Mouse (Mus musculus) forebrain, embryonic 10.5 days (tissue): ENCODE results near the gene Scube1. TPM values are rescaled to one million over a fixed set of nuclear protein-coding genes. Genes with fewer than 3 reads are reported as not detected.
A peak's percentile ranks its signal among the peaks of the same experiment; 100 is the strongest.

Experiments
- DNase-seq: peaks from one replicate; pipeline ENCODE4 v3.0.0-alpha.2; 2017; ENCODE audit warnings: low spot score; ENCODE audit errors: extremely low spot score
- H3K27ac ChIP-seq: fragments of 300-500 bp; sonication (generic); 2 replicates; pipeline ENCODE4 v1.5.1; 2016; ENCODE audit warnings: mild to moderate bottlenecking
- H3K27me3 ChIP-seq: fragments of 300-500 bp; sonication (generic); 2 replicates; pipeline ENCODE4 v1.6.1; 2016; ENCODE audit warnings: mild to moderate bottlenecking; ENCODE audit not compliant: poor library complexity, severe bottlenecking
- H3K36me3 ChIP-seq: fragments of 300-500 bp; sonication (generic); replicated peaks from 2 replicates; pipeline ENCODE4 v1.6.1; 2016; ENCODE audit warnings: mild to moderate bottlenecking, moderate library complexity
- H3K4me1 ChIP-seq: fragments of 300-500 bp; sonication (generic); 2 replicates; pipeline ENCODE4 v1.6.1; 2016
- H3K4me3 ChIP-seq: fragments of 300-500 bp; sonication (generic); 2 replicates; pipeline ENCODE4 v1.5.1; 2016; ENCODE audit warnings: mild to moderate bottlenecking, moderate library complexity
- H3K9me3 ChIP-seq: fragments of 300-500 bp; sonication (generic); 2 replicates; pipeline ENCODE4 v1.6.1; 2016; ENCODE audit warnings: mild to moderate bottlenecking, moderate library complexity
- WGBS: fragments of 180-500 bp; shearing (Covaris S2); methylation state at CpG from one replicate; pipeline ENCODE4 v1.1.7; 2016; 5-methylcytosine and 5-hydroxymethylcytosine counted together
- polyA plus RNA-seq: library from polyadenylated mRNA; unstranded; fragments of >200 nt; fragmentation: Nextera tagmentation; extraction: Ambion mirVana; gene quantifications from 2 replicates; pipeline ENCODE4 v1.2.1, GENCODE M21; 2016

The Scube1 gene
- polyA plus RNA-seq, 1 experiment from 2014 or later = 58.7 TPM

DNA sequence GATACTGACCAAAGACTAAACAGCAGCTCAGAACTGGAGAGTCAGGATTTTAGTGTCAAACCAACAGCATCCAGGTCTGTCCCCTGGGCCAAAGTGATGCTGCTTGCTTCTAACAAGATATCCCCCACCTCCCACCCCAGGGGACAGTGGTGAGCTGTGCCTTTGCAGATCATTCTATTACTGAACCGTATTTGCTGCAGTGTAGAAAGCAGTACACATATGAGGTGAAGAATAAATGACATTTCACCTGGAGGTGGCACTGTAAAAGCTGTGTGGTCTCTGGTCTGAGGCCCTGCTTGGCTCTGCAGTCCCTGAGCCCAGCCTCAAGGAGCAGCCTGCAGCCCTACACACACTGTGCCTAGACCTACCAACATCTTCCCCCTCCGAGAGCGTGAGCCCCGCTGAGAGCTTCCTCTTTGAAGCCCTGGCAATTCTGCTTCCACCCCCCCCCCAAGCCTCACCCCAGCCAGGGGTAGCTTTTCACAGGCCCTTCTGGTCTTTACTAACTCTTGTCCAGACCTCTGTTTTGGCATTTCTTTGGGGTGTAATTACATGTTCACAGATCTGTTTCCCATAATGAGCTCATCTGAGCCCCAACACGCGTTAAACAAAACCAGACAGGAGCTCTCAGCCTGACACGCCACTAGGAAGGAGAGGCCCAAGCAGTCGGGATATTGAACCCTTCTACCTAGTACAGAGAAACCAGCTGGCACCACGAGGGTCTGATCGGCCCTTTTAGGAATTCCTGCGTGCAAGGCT is 24.8 kb downstream of the Scube1 start:
- Histone ChIP-seq H3K36me3 (peaks cover 73% of the 10 kb centered on the region), H3K27ac (peak overlapping the region; percentile 81), H3K4me3 (peak overlapping the region; percentile 10; the same call in 1 of the 2 replicates), H3K9me3 (peaks cover 18% of the 10 kb centered on the region), H3K4me1 (peaks cover 75% of the 10 kb centered on the region), H3K27me3 (peaks cover 59% of the 10 kb centered on the region)
- 6% methylated on average over 11 of the region's 11 CpGs for WGBS
- peak; percentile 55 for DNase-seq

DNA sequence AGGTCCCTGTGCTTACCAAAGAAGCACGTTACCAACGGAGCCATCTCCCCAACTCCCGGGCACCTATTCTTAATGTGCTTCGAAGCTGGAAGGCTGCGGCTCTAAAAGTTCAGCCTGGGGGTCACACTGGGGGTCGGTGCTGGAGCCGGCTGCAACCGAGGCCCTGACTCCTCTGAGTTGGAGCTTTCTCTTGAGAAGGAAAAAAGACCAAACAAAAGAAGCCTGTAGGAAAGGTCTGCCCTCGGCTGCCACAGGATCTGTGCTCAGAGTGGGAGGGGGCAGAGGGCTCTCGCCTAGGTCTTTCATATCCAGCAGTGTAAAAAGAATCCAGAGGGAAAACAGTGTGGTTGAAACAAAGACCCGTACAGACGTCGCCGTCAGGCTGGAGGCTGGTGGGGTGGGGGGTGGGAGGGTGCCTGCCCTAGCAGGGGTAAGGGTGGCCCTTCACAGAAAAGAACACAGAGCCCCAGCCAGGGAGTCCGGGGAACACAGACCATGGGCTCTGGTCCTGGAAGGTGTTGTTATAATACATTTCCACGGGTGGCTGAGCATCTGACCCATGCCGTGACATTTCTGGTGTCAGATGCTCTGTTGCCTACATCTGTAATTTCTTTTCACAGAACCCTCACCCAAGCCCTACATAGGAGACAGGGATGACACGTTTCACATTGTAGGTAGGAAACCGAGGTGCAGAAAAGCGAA is 25.5 kb downstream of the Scube1 start:
- Histone ChIP-seq H3K36me3 (peaks cover 73% of the 10 kb centered on the region), H3K4me3 (peak overlapping the region; percentile 10), H3K4me1 (peaks cover 75% of the 10 kb centered on the region), H3K27me3 (peaks cover 56% of the 10 kb centered on the region), H3K9me3 (peaks cover 18% of the 10 kb centered on the region), H3K27ac (peak overlapping the region; percentile 81)
- WGBS = 15% methylated on average over 20 of the region's 20 CpGs
- DNase-seq = peak; percentile 51

DNA sequence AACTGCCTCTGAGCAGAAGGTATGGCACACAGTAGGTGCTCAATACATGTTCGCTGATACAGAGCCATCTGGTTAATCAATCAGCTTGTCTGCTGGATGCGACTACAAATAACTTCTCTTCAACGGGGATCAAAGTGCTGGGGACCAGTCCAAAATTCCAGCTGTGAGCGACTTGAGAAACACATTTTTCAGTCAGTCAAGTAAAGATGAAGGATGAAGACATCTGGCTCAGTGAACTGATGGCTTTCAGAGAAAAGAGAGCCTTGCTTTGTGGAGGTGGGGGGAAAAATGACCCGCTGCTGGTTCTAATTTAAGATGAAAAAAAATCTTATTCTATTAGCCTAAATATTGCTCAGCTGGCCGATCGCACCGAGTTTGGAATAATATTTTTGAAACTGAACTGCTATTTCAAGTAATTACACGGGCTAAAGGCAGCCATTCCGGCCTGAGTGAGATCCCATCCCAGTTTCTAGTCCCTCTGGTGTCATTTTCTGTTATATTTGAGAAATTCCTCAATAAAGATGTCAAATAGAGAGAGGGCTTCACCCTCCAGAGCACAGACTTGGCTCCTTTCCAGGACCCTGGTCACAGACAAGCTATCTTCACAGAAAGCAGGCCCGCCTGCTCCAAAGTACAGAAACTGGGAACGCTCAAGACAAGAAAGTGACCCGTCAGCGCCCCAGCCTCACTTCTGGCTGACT is 28.0 kb downstream of the Scube1 start:
- peaks cover 39% of the 10 kb centered on the region for H3K27me3 ChIP-seq
- DNase-seq = no peak
- WGBS = 71% methylated on average over 14 of the region's 14 CpGs
- no peak overlapping the region for H3K4me3 ChIP-seq
- no peaks in the 10 kb centered on the region; the same call in 1 of the 2 replicates for H3K9me3 ChIP-seq
- peak overlapping the region; percentile 81 for H3K27ac ChIP-seq
- H3K4me1 ChIP-seq = peaks cover 90% of the 10 kb centered on the region
- H3K36me3 ChIP-seq = peaks cover 67% of the 10 kb centered on the region

DNA sequence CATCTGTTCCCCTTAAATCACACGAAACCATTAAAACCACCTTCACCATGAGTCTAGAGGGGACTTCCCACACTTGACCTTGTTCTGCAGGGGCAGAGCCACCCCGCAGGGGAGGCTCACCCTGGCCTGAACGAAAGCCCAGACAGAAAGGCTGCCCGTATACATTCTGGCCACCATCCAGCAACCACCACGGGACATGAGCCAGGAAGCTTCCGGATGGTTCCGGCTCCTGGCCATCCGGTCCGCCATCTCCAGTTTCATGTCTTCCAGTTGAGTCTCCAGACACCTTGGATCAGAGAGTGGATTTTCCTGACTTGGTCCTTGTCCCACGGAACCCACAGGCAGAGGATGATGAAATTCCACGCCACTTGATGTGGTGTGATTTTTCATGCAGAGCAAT is 29.7 kb downstream of the Scube1 start:
- no peaks in the 10 kb centered on the region; the same call in 1 of the 2 replicates for H3K9me3 ChIP-seq
- H3K36me3 ChIP-seq = peaks cover 70% of the 10 kb centered on the region
- H3K27ac ChIP-seq = no peak overlapping the region
- peaks cover 78% of the 10 kb centered on the region for H3K4me1 ChIP-seq
- no peak for DNase-seq
- WGBS = 96% methylated on average over 11 of the region's 11 CpGs
- peaks cover 27% of the 10 kb centered on the region for H3K27me3 ChIP-seq
- no peak overlapping the region for H3K4me3 ChIP-seq

DNA sequence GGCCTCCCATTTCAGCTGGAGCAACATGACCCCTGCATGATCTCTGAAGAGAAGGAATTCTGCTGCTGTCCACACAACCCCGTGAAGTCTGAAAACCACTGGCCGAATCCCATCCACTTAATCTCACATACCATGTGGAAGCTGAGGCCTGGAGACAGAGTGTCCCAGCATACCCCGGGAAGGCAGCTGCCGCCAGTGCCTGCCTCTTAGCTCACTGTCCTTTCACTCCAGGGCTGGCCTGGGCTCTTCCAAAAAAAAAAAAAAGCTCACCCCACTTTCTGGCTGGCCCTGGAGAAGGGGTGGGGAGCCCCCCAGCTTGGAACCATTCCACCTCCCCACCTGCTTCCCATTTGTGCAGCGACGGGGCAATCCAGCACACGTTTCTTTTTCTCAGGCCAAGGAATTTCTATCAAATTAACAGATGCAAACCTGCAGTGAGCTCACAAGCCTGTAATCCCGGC is 32.9 kb downstream of the Scube1 start:
- peaks cover 48% of the 10 kb centered on the region for H3K4me1 ChIP-seq
- H3K4me3 ChIP-seq = no peak overlapping the region
- H3K27me3 ChIP-seq = peaks cover 13% of the 10 kb centered on the region; the same call in 1 of the 2 replicates
- H3K27ac ChIP-seq = peak overlapping the region; percentile 53; the same call in 1 of the 2 replicates
- H3K36me3 ChIP-seq = peaks cover 89% of the 10 kb centered on the region
- DNase-seq = no peak
- H3K9me3 ChIP-seq = peaks cover 3% of the 10 kb centered on the region; the same call in 1 of the 2 replicates
- whole genome bisulfite sequencing = 61% methylated on average over 8 of the region's 8 CpGs

DNA sequence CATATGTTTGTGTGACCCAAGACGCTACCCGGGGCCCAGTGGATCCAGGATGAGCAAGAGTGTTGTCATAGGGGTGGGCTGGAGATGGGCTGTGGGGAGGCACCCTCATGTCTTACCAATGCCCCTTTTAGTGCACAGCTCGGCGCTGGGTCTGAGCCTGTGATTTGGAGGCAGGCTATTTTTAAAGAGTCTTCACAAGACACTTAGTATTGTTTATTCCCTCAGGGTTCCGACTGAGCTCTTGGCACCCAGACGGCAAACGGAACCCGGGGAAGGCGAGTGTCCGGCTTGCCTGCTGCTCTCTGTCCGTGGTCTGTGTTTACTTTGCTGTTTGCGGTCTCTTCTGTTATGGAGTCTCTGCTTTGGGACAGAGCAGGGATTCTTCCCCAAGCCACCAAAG is 34.9 kb downstream of the Scube1 start:
- H3K36me3 ChIP-seq = peaks cover 89% of the 10 kb centered on the region
- H3K4me1 ChIP-seq = peaks cover 44% of the 10 kb centered on the region
- no peak for DNase-seq
- 90% methylated on average over 12 of the region's 12 CpGs for WGBS
- H3K27me3 ChIP-seq = no peaks in the 10 kb centered on the region
- H3K27ac ChIP-seq = 0 out of 2 replicates have a peak overlapping the region, but pooled peaks have one; percentile 5
- peaks cover 3% of the 10 kb centered on the region; the same call in 1 of the 2 replicates for H3K9me3 ChIP-seq
- H3K4me3 ChIP-seq = no peak overlapping the region

DNA sequence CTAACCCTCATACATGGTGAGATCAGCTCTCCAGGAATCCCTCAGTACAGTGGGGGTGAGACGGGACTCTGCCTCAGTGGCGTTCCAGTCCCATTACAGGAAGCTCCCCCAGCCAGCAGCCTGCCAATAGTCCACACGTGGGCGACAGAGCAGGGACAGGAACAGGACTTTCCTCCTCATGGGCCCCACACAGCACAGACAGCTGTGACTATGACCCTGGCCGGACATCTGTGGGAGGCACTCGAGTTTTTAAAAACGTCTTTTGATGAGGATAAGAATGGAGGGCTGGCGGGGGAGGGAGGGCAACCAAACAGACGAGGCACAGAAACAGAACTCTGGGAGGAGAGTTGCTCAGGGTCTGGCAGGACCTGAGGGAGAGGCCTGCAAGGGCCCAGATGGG is 38.2 kb downstream of the Scube1 start:
- 0 out of 2 replicates have a peak overlapping the region, but pooled peaks have one; percentile 26 for H3K27ac ChIP-seq
- peaks cover 15% of the 10 kb centered on the region for H3K27me3 ChIP-seq
- peaks cover 3% of the 10 kb centered on the region; the same call in 1 of the 2 replicates for H3K9me3 ChIP-seq
- H3K36me3 ChIP-seq = peaks cover 69% of the 10 kb centered on the region
- H3K4me1 ChIP-seq = peaks cover 43% of the 10 kb centered on the region
- DNase-seq = no peak
- 71% methylated on average over 9 of the region's 9 CpGs for WGBS
- no peak overlapping the region for H3K4me3 ChIP-seq

DNA sequence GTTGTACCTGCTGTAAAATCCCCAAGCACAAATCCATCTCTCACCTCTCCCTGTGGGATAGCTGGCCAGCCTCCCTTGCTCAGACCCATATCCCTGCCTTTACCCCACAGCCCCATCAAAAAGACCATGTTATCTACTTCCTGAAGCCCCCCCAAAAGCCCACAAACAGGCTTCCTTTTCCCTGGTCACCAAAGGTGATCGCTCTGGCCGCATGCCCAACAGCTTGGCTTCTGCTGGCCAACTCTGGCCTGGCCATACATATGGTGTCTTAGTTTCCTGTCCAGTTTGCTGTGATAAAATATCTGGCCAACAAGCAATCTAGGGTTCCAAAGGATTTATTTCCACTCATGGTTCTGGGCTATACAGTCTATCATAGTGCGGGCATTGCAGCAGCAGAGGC is 38.9 kb downstream of the Scube1 start:
- peaks cover 3% of the 10 kb centered on the region; the same call in 1 of the 2 replicates for H3K9me3 ChIP-seq

DNA sequence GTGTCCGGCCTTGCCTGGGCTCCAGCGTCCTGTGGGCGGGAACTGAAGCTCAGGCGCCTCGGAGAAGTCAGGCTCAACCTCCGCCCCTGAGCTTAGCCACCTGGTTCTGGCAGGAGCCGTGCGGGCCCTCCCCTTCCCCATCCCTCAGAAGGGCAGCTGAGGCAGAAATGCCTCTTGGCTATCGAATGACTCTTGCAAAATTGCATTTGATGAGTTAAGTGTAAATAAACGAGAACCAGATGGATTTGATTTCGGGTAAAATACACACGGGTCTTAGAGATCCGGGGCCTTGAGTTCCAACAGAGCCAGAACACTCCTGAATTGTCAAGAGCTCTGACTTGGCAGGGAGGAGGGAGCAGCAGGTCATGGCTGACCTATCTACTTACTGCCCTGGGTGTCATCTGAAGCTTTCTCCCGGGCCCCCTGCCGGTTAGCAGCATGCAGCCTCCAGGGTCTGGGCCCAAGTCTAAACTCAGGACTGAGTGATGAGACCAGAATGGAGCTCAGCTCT is 41.7 kb downstream of the Scube1 start:
- WGBS = 62% methylated on average over 15 of the region's 15 CpGs
- DNase-seq = peak; percentile 27
- H3K27me3 ChIP-seq = peaks cover 45% of the 10 kb centered on the region
- H3K4me3 ChIP-seq = no peak overlapping the region
- H3K27ac ChIP-seq = peak overlapping the region; percentile 74
- peaks cover 76% of the 10 kb centered on the region for H3K4me1 ChIP-seq
- peaks cover 3% of the 10 kb centered on the region; the same call in 1 of the 2 replicates for H3K9me3 ChIP-seq
- peaks cover 37% of the 10 kb centered on the region for H3K36me3 ChIP-seq

More for the DNA sequence above, 38.9 kb downstream of the Scube1 start:
- peaks cover 62% of the 10 kb centered on the region for H3K36me3 ChIP-seq
- DNase-seq = no peak
- H3K4me3 ChIP-seq = no peak overlapping the region
- peaks cover 47% of the 10 kb centered on the region for H3K4me1 ChIP-seq
- no peak overlapping the region for H3K27ac ChIP-seq
- peaks cover 21% of the 10 kb centered on the region for H3K27me3 ChIP-seq
- WGBS = 96% methylated on average over 3 of the region's 3 CpGs

DNA sequence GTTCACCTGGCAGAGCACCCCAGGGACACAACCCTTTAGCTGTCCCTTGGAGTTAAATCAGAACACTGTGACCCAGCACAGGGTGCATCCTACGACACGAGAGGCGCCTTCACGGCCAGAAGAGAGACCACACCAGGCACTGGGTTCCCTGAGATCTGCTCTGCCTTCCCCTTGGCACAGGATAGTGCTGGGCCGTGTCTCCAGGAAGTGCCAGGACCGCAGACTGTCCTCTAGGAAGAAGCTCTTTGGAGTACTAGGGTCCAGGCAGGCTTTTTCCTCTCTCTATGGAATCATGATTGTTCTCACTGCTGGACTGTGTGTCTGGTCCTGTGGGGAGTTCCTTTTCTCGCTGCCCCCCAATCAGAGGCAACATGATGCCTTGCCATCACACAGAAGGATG is 44.5 kb downstream of the Scube1 start:
- Histone ChIP-seq H3K4me3 (no peak overlapping the region), H3K27me3 (peaks cover 73% of the 10 kb centered on the region), H3K4me1 (peaks cover 75% of the 10 kb centered on the region), H3K36me3 (peaks cover 32% of the 10 kb centered on the region), H3K27ac (peak overlapping the region; percentile 31; the same call in 1 of the 2 replicates), H3K9me3 (no peaks in the 10 kb centered on the region)
- 87% methylated on average over 7 of the region's 7 CpGs for WGBS
- no peak for DNase-seq

DNA sequence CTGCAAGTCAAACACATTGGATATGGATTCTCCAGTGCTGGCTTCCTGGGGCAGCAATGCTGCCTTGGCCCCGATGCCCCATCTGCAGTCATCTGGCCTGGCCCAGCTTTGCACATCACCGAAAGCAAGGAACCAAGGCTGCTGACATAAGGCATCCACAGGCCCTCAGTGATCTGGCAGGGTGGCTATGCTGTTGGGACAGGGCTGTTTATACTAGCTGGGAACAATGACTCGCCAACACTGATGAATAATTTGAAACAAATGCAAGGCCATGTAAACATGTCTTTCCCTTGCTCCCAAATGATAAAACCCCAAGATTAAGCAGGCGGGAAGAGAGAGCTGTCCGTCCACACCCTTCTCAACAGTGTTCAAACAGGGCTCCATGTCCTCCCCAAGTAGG is 45.1 kb downstream of the Scube1 start:
- peak overlapping the region; percentile 81 for H3K27ac ChIP-seq
- H3K4me3 ChIP-seq = no peak overlapping the region
- H3K4me1 ChIP-seq = peaks cover 77% of the 10 kb centered on the region
- WGBS = 83% methylated on average over 5 of the region's 5 CpGs
- no peaks in the 10 kb centered on the region for H3K9me3 ChIP-seq
- no peak for DNase-seq
- H3K27me3 ChIP-seq = peaks cover 78% of the 10 kb centered on the region
- H3K36me3 ChIP-seq = peaks cover 32% of the 10 kb centered on the region

DNA sequence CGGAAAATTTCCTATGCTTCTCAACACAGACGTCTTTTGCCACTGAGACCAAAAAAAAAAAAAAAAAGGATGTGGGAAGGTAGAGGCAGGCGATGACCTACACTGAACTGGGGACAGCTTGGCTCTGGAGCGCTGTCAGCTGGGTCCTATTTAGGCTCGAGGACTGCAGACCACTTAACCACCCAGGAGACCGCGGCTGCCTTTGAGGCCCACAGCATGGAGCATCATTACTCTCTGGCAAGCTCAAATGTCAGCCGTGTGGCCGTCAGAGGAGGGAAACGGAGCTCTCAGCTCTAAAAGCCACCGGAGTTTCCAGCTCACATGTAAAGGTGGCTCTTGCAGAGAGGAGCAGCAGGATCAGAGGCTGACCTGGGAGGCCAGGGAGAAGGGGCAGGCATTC is 46.2 kb downstream of the Scube1 start:
- Histone ChIP-seq H3K4me3 (peak overlapping the region; percentile 29; the same call in 1 of the 2 replicates), H3K27me3 (peaks cover 81% of the 10 kb centered on the region), H3K27ac (peak overlapping the region; percentile 81), H3K4me1 (peaks cover 79% of the 10 kb centered on the region), H3K9me3 (no peaks in the 10 kb centered on the region), H3K36me3 (peaks cover 36% of the 10 kb centered on the region)
- WGBS = 3% methylated on average over 11 of the region's 11 CpGs
- DNase-seq = peak; percentile 72
